Mouse (Mus musculus) CH12.LX (cell line): Measurements from ENCODE around the gene Zfyve27.

Source experiments
- CTCF ChIP-seq, 2 experiments: IDR thresholded peaks in 1 of 2; conservative IDR thresholded peaks in 1 of 2; 2 replicates each; pipeline ENCODE4 v1.5.1; 2011 to 2012; ENCODE audit warnings: low read depth in 2 of 2, low read length in 2 of 2, improper control_type of control experiment in 1 of 2, inconsistent platforms in 1 of 2, mild to moderate bottlenecking in 1 of 2, moderate library complexity in 1 of 2
- E2F4 ChIP-seq: IDR thresholded peaks from 2 replicates; pipeline ENCODE4 v1.6.1; 2011; ENCODE audit warnings: low read depth, low read length, improper control_type of control experiment; ENCODE audit not compliant: insufficient replicate concordance
- JUND ChIP-seq: conservative IDR thresholded peaks from 2 replicates; pipeline ENCODE4 v1.6.1; 2011; ENCODE audit warnings: low read depth, low read length, improper control_type of control experiment
- POLR2AphosphoS2 ChIP-seq: IDR thresholded peaks from 2 replicates; pipeline ENCODE4 v1.6.1; 2011; ENCODE audit warnings: low read depth, low read length, improper control_type of control experiment

GRCm38 (mm10) chr19:42190494-42190893 is 26.7 kb downstream of the Zfyve27 start:
- TF ChIP-seq E2F4 = no peak
- TF ChIP-seq POLR2AphosphoS2 = no peak
- TF ChIP-seq CTCF (conservative IDR thresholded peaks at IDR 0.05 in 1 of 2, IDR thresholded peaks at IDR 0.05 in 1 of 2; ENCODE audit: low read depth in 2 of 2, low read length in 2 of 2) = peak; percentile 78 to 84
- no peak for TF ChIP-seq JUND
